Mouse (Mus musculus) embryonic fibroblast, embryonic 13.5 days (primary cell): Measurements from ENCODE around the gene Gm10031. TPM values are rescaled to one million over a fixed set of nuclear protein-coding genes. Genes with fewer than 3 reads are reported as not detected.

ENCODE experiments used
- H3K27ac ChIP-seq: 2 replicates; pipeline ENCODE4 v1.5.1; 2012; ENCODE audit warnings: low read length, control low read depth, inconsistent platforms; ENCODE audit not compliant: insufficient read depth
- H3K4me1 ChIP-seq: 2 replicates; pipeline ENCODE4 v1.6.1; 2011; ENCODE audit warnings: low read length; ENCODE audit not compliant: control insufficient read depth, insufficient read depth
- H3K4me3 ChIP-seq: 2 replicates; pipeline ENCODE4 v1.5.1; 2011; ENCODE audit warnings: mild to moderate bottlenecking, control low read depth, low read length; ENCODE audit not compliant: insufficient read depth
- CTCF ChIP-seq: IDR thresholded peaks from 2 replicates; pipeline ENCODE4 v1.5.1; 2011; ENCODE audit warnings: mild to moderate bottlenecking, control low read depth, low read length, moderate library complexity, borderline replicate concordance; ENCODE audit not compliant: insufficient read depth
- POLR2A ChIP-seq: IDR thresholded peaks from 2 replicates; pipeline ENCODE4 v1.6.1; 2011; ENCODE audit warnings: low read depth, mild to moderate bottlenecking, control low read depth, low read length, moderate library complexity
- polyA plus RNA-seq: library from polyadenylated mRNA; stranded (reverse); fragments of >200 nt; gene quantifications from 2 replicates; pipeline ENCODE4 v1.2.4, GENCODE M21; 2011; ENCODE audit warnings: low read depth; ENCODE audit not compliant: missing spikeins, insufficient read length

The Gm10031 gene
- polyA plus RNA-seq, 1 experiment = 30.8 TPM

DNA sequence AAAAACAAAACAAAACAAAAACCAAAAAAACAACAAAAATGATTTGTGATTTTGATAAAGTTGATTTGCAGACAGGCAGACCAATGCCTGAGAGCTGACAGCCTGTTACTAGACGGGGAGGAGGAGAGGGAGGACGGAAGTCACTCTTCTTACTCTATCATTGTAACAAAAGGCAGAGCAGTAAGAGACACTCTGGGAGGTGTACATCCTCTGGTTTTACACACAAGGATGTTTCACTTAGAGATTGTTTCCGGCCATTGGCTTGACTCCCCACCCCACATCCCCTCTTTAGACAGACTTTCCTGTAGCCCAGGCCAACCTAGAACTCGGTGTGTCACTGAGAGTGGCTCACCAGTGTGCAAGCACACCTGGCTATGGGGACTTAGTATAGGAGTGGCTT is 45.8 kb downstream of the Gm10031 start:
- no peak for TF ChIP-seq CTCF
- no peak for TF ChIP-seq POLR2A
- no peak overlapping the region for H3K27ac ChIP-seq
- H3K4me3 ChIP-seq = no peak overlapping the region
- no peaks in the 10 kb centered on the region for H3K4me1 ChIP-seq

DNA sequence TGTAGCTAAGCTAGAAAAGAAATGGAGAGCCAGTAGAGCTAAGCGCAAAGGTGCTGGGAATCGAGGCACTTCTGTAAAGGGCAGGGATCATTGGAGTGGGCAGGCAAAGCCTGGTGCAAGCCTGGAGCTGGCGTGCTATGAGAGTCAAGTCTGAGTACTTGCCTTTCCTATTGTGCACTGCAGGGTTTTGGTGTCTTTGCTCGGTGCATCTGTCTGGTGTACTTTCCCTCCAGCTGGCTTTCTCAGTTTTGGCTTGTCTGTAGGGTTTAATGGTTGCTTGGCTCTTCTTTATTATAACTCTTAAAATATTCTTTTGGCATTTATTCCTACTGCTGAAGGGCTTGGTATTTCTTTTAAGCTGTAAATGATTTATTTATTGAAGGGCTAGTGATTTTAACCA is 49.1 kb downstream of the Gm10031 start:
- Histone ChIP-seq H3K4me1 (peaks cover 3% of the 10 kb centered on the region), H3K27ac (no peak overlapping the region), H3K4me3 (no peak overlapping the region)
- TF ChIP-seq POLR2A (no peak), CTCF (no peak)

Other genes with a start within 250 kb of the Gm10031 start
- 0.72 TPM in 1 of 2 replicates, not detected in the other for gene Tdrd5, start 220.3 kb upstream of the Gm10031 start, polyA plus RNA-seq
- not detected in 2 replicates for gene Nphs2, start 213.3 kb upstream of the Gm10031 start, polyA plus RNA-seq
- 1,294 and 1,591 TPM in 2 replicates for gene Gm2000, start 158.0 kb upstream of the Gm10031 start, polyA plus RNA-seq
- gene Axdnd1, start 102.9 kb upstream of the Gm10031 start, polyA plus RNA-seq = 0.60 and 0.76 TPM in 2 replicates
- gene Soat1, start 49.7 kb upstream of the Gm10031 start, polyA plus RNA-seq = 100 and 151 TPM in 2 replicates
- gene Abl2, start 34.8 kb downstream of the Gm10031 start, polyA plus RNA-seq = 22.4 and 28.6 TPM in 2 replicates
- 25.3 and 30.7 TPM in 2 replicates for gene Tor3a, start 150.3 kb downstream of the Gm10031 start, polyA plus RNA-seq
- 39.8 and 40.8 TPM in 2 replicates for gene Fam20b, start 195.1 kb downstream of the Gm10031 start, polyA plus RNA-seq